Mouse (Mus musculus): Measurements from ENCODE around the gene Spns2.

GRCm38 (mm10) chr11:72405532-72405931, 84.2 kb downstream of the Spns2 start:
- TF ChIP-seq CTCF (IDR thresholded peaks at IDR 0.05; ENCODE audit: low read depth, low read length) (no peak), POLR2A (IDR thresholded peaks at IDR 0.05; ENCODE audit: borderline replicate concordance, low read depth, low read length) (no peak)
